In genomic region chr9:116832822-116833221, GRCm38 (mm10) we compare ENCODE assay signal across 24 mouse cellular contexts.
"Had no signal": no experiment of that assay in that cellular context is flagged by ENCODE, and none has a peak within 500 bp of the region (broad histone marks: within the 10 kb centered on the region; RNA-seq: fewer than 3 reads in every experiment).

No protein-coding gene starts in this region.

- H3K36me3 ChIP-seq: heart, embryonic 10.5 days; heart, embryonic 12.5 days; hindbrain, embryonic 10.5 days; hindbrain, embryonic 12.5 days; intestine, embryonic 15.5 days; limb, embryonic 13.5 days; limb, embryonic 15.5 days had no signal

- H3K4me3 ChIP-seq: gastrocnemius, adult 2 months; heart, embryonic 10.5 days; heart, embryonic 12.5 days; hindbrain, embryonic 10.5 days; hindbrain, embryonic 12.5 days; intestine, embryonic 15.5 days; layer of hippocampus, adult 2 months; limb, embryonic 13.5 days; limb, embryonic 15.5 days had no signal

- H3K9ac ChIP-seq: heart, embryonic 12.5 days; hindbrain, embryonic 12.5 days; hindbrain, embryonic 14.5 days; intestine, embryonic 15.5 days; limb, embryonic 13.5 days; limb, embryonic 15.5 days had no signal

- ATAC-seq: hindbrain, embryonic 16.5 days; inflammation-experienced regulatory T-cells, adult 6 months; intestine, embryonic 15.5 days; intestine, postnatal 0 days had no signal

- H3K27ac ChIP-seq: gastrocnemius, adult 2 months; heart, embryonic 10.5 days; hindbrain, embryonic 10.5 days; hindbrain, embryonic 12.5 days; hindbrain, embryonic 14.5 days; intestine, embryonic 15.5 days; layer of hippocampus, adult 2 months; limb, embryonic 13.5 days; limb, embryonic 15.5 days had no signal

- H3K27me3 ChIP-seq: heart, embryonic 12.5 days; hindbrain, embryonic 12.5 days; intestine, embryonic 15.5 days; limb, embryonic 13.5 days; limb, embryonic 15.5 days had no signal

- H3K4me2 ChIP-seq: heart, embryonic 12.5 days; hindbrain, embryonic 12.5 days; hindbrain, embryonic 14.5 days; intestine, embryonic 15.5 days; limb, embryonic 13.5 days; limb, embryonic 15.5 days had no signal

- DNase-seq: gastrocnemius, adult 2 months; gastrocnemius, postnatal 10 days; gastrocnemius, postnatal 25 days; heart, adult 18-20 months; heart, postnatal 10 days; heart, postnatal 4 days; kidney, adult 18-20 months; kidney, adult 8-10 months; kidney, postnatal 10 days; kidney, postnatal 25 days; kidney, postnatal 4 days; left cerebral cortex, postnatal 4 days had no signal

- H3K4me1 ChIP-seq: heart, embryonic 10.5 days; hindbrain, embryonic 10.5 days; intestine, embryonic 15.5 days had no signal

- H3K9me3 ChIP-seq: heart, embryonic 10.5 days; heart, embryonic 12.5 days; hindbrain, embryonic 10.5 days; hindbrain, embryonic 12.5 days; intestine, embryonic 15.5 days; limb, embryonic 13.5 days; limb, embryonic 15.5 days had no signal
